Mouse (Mus musculus) stomach, embryonic 15.5 days (tissue): ENCODE measurements around the gene Tgfb2. TPM values are rescaled to one million over a fixed set of nuclear protein-coding genes. Genes with fewer than 3 reads are reported as not detected.

Experiments used
- ATAC-seq: fragments of 200-750 bp; cut with Nextera tagmentation; 2 replicates; pipeline ENCODE4 v1.8.0; 2017; ENCODE audit warnings: low read depth, moderate number of reproducible peaks, moderate TSS enrichment; ENCODE audit not compliant: insufficient read depth, low FRiP score
- H3K27ac ChIP-seq: fragments of 300-500 bp; sonication (generic); 2 replicates; pipeline ENCODE4 v1.5.1; 2015; ENCODE audit warnings: mild to moderate bottlenecking, inconsistent platforms
- H3K27me3 ChIP-seq: fragments of 300-500 bp; sonication (generic); replicated peaks from 2 replicates; pipeline ENCODE4 v1.6.1; 2015; ENCODE audit warnings: inconsistent platforms
- H3K36me3 ChIP-seq: fragments of 300-500 bp; sonication (generic); 2 replicates; pipeline ENCODE4 v1.6.1; 2015; ENCODE audit warnings: inconsistent platforms
- H3K4me1 ChIP-seq: fragments of 300-500 bp; sonication (generic); 2 replicates; pipeline ENCODE4 v1.6.1; 2015; ENCODE audit warnings: inconsistent platforms
- H3K4me2 ChIP-seq: fragments of 300-500 bp; sonication (generic); 2 replicates; pipeline ENCODE4 v1.6.1; 2015; ENCODE audit warnings: mild to moderate bottlenecking, inconsistent platforms
- H3K4me3 ChIP-seq: fragments of 300-500 bp; sonication (generic); replicated peaks from 2 replicates; pipeline ENCODE4 v1.5.1; 2015; ENCODE audit warnings: inconsistent platforms
- H3K9ac ChIP-seq: fragments of 300-500 bp; sonication (generic); 2 replicates; pipeline ENCODE4 v1.6.1; 2015; ENCODE audit warnings: inconsistent platforms
- H3K9me3 ChIP-seq: fragments of 300-500 bp; sonication (generic); 2 replicates; pipeline ENCODE4 v1.6.1; 2016; ENCODE audit warnings: inconsistent platforms
- WGBS: fragments of 180-500 bp; shearing (Covaris S2); methylation state at CpG from one replicate; pipeline ENCODE4 v1.1.7; 2015; 5-methylcytosine and 5-hydroxymethylcytosine counted together
- polyA plus RNA-seq: library from polyadenylated mRNA; unstranded; fragments of >200 nt; fragmentation: Nextera tagmentation; extraction: Ambion mirVana; gene quantifications from 2 replicates; pipeline ENCODE4 v1.2.1, GENCODE M21; 2015

The Tgfb2 gene
- polyA plus RNA-seq, 1 experiment from 2014 or later: 21.6 TPM

DNA sequence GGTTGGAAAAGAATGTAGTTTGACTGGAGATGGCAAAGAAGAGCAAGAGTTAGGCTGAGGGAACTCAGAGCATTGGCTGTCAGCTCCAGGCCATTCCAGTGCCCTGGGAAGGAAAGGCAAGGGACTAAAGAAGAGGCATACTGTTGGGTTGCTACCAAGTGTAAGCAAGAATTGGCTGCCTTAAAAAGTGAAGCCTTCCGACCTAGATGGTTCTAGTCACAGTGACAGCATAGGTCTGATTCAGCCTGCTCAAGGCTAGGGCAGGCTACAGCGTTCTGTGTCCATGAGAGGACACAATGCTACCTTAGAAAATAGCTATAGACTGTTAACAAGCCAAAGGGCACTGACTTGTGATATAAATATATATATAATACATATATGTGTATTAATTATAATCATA, 117.6 kb downstream of the Tgfb2 start:
- Histone ChIP-seq H3K4me3 (no peak overlapping the region), H3K4me2 (no peak overlapping the region), H3K27ac (no peak overlapping the region), H3K4me1 (no peaks in the 10 kb centered on the region), H3K36me3 (no peaks in the 10 kb centered on the region), H3K9me3 (no peaks in the 10 kb centered on the region), H3K9ac (no peak overlapping the region), H3K27me3 (no peaks in the 10 kb centered on the region)
- no peak for ATAC-seq
- 81% methylated on average over 2 of the region's 2 CpGs for WGBS

DNA sequence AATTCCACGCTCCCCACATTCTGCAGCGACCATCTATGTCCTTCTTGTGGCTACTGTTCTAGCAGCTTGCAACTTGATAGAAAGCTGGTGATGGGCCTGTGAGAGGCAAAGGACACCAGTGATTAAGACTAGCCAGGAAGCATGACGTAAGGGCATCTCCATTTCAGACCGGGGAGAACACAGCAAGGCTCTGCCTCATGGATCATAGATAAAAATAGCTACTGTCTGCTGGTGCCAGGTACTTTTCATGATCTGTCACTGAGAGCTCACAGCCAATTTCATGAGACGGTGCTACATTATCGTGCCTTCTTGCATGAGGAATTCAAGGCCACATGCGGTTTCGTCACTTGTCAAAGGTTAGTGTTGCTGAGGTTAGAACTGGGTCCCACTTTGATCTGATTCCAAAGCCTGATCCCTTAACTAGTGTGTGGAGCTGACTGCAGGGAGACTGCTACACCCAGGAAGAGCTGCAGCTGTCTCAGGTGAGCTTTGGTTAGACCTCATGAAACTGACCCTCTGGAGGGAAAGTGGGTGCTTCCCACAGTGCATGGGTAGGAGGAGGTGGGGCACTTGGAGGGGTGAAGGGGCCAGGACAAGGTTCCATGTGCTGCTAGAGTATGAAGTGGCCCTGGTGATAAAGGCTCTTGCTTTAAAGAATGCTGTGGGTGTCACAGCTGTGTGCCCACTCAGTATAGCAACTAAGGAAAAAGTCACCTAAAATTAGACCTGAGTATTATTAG, 118.6 kb downstream of the Tgfb2 start:
- Histone ChIP-seq H3K36me3 (no peaks in the 10 kb centered on the region), H3K27ac (no peak overlapping the region), H3K9ac (no peak overlapping the region), H3K4me2 (no peak overlapping the region), H3K9me3 (no peaks in the 10 kb centered on the region), H3K4me1 (peaks cover 1% of the 10 kb centered on the region; the same call in 1 of the 2 replicates), H3K4me3 (no peak overlapping the region), H3K27me3 (no peaks in the 10 kb centered on the region)
- 79% methylated on average over 8 of the region's 8 CpGs for WGBS
- no peak for ATAC-seq

DNA sequence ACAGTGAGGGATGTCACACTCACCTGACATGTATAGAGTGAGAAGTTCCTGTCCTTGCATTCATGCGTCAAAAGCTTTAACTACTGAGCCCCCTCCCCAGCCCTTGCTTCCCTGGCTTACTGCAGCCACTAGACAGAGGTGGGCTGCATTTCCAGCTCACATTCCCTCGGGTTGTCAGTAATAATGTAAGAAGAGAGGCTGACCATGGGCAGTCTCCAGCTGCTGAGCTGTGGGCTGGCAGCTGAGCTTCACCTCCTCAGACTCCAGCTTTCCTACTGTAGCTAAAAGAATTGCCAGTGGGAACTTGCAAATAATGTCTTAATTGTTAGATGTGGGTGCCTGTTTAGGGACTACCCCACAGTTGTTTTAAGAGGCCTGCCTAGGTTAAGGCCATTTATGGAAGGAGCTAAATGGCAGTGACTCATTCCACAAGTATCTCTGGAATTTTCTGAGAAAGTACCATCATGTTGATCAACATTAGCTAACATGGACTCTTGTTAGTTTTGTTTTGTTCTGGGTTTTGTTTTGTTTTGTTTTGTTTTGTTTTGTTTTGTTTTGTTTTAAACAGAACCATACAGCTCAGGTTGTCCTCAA, 120.1 kb downstream of the Tgfb2 start:
- Histone ChIP-seq H3K36me3 (no peaks in the 10 kb centered on the region), H3K9ac (no peak overlapping the region), H3K4me3 (no peak overlapping the region), H3K4me1 (peaks cover 3% of the 10 kb centered on the region; the same call in 1 of the 2 replicates), H3K9me3 (no peaks in the 10 kb centered on the region), H3K27ac (no peak overlapping the region), H3K27me3 (no peaks in the 10 kb centered on the region), H3K4me2 (no peak overlapping the region)
- no peak for ATAC-seq
- WGBS: 59% methylated on average over 2 of the region's 2 CpGs

DNA sequence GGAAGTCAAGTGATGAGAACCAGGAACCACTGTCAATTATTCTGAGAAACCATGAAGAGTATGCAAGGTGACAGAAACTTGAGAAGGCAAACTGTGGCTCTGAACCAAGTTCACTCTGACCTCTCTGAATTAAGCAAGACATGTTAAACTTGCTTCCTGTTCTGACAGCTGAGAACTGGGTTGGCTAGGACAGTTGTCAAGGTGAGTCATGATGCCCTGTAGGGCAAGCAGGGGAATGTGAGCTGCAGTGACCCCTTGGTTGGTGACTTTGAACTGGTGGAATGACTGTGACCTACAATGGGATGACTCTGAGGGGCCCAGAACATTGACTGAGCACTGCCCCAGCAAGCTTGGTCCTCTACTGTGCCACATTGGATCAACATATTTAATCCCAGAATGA, 121.9 kb downstream of the Tgfb2 start:
- no peak overlapping the region for H3K27ac ChIP-seq
- H3K4me2 ChIP-seq: no peak overlapping the region
- no peak for ATAC-seq
- no peaks in the 10 kb centered on the region for H3K27me3 ChIP-seq
- no peak overlapping the region for H3K4me3 ChIP-seq
- H3K9me3 ChIP-seq: no peaks in the 10 kb centered on the region
- no peaks in the 10 kb centered on the region for H3K36me3 ChIP-seq
- no peak overlapping the region for H3K9ac ChIP-seq
- H3K4me1 ChIP-seq: peaks cover 3% of the 10 kb centered on the region; the same call in 1 of the 2 replicates

DNA sequence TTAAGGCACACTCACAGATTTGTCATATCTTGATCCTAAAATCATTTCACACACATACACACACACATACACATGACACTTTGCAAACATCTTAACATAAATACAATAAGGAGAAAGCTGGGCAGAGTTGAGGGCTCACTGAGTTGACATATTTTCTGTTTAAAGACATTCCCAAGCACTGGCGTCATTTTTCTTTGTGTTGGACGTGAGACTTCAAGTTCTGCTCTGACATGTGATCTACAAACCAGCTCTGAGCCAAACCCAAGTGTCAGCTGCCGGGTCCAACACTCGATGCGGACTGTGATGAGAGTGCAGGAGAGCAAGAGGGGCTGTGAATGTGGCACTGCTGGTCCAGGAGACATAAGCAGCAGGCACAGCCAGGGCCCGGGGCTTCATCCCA, 123.7 kb downstream of the Tgfb2 start:
- WGBS: 61% methylated on average over 6 of the region's 6 CpGs
- H3K9me3 ChIP-seq: no peaks in the 10 kb centered on the region
- no peaks in the 10 kb centered on the region for H3K27me3 ChIP-seq
- no peaks in the 10 kb centered on the region for H3K36me3 ChIP-seq
- no peak overlapping the region for H3K4me3 ChIP-seq
- H3K4me1 ChIP-seq: peaks cover 3% of the 10 kb centered on the region; the same call in 1 of the 2 replicates
- no peak overlapping the region for H3K27ac ChIP-seq
- H3K9ac ChIP-seq: no peak overlapping the region
- ATAC-seq: no peak
- no peak overlapping the region for H3K4me2 ChIP-seq

DNA sequence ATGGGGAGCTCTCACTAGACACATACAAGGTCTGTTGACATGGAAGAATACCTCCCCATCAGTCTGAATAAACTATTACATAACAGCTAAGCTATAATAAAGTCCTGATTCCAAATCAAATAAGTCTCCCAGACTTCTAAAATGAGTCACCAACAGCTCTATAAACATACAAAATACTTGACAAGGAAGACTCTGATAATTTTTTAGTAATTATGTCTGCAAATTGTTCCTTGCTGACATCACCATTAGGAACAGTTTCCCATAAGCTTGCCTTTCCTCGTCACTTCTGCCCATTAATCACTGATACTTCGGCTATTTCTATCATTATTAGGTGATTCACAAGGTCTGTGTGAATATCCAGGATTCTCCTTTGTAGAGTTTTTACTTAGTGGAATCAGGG, 124.1 kb downstream of the Tgfb2 start:
- 56% methylated on average over 2 of the region's 2 CpGs for WGBS
- no peak overlapping the region for H3K27ac ChIP-seq
- no peak for ATAC-seq

DNA sequence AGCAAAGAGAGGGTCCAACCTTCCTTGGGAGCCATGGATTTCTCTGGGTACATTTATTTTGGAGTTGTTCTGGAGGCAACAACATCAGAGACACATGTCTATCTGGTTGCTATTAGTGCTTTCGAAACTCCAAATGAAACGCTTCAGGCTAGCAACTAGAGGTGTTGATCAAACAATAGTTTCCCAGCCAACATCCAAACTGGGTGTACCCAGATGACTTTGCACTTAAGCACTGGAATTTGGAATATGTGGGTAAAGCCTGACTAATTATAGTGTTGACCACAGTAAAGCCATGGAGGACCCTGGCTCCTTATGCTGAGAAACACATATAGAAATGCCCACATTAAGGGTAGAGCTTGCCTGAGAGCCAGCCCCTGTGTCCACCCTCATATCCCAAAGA, 124.7 kb downstream of the Tgfb2 start:
- H3K9ac ChIP-seq: no peak overlapping the region
- H3K4me1 ChIP-seq: peaks cover 3% of the 10 kb centered on the region; the same call in 1 of the 2 replicates
- H3K27ac ChIP-seq: no peak overlapping the region
- no peaks in the 10 kb centered on the region for H3K9me3 ChIP-seq
- H3K4me2 ChIP-seq: no peak overlapping the region
- H3K36me3 ChIP-seq: no peaks in the 10 kb centered on the region
- no peaks in the 10 kb centered on the region for H3K27me3 ChIP-seq
- no peak for ATAC-seq
- no peak overlapping the region for H3K4me3 ChIP-seq
- WGBS: 78% methylated on average over 2 of the region's 2 CpGs

More for the DNA sequence above, 124.1 kb downstream of the Tgfb2 start:
- Histone ChIP-seq H3K4me2 (no peak overlapping the region), H3K4me3 (no peak overlapping the region), H3K9ac (no peak overlapping the region), H3K36me3 (no peaks in the 10 kb centered on the region), H3K9me3 (no peaks in the 10 kb centered on the region), H3K27me3 (no peaks in the 10 kb centered on the region), H3K4me1 (peaks cover 3% of the 10 kb centered on the region; the same call in 1 of the 2 replicates)

DNA sequence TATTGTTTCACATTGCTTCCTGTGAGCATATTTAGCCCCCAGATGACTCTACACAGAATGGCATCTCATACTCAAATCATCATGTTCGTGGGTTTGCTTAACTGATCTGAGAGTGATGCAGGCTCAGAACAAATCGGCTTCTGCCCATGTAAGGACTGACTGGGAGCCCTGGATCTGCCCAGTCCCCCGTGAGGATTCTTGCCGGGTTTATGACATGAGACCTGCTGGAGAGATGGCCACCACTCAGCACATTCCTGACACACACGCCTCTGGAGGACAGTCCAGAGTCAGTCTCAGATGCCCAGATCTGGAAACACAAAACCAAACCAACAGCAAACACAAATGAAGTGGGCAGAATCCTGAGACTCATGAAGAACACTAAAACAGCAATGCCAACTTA, 128.5 kb downstream of the Tgfb2 start:
- Histone ChIP-seq H3K4me2 (no peak overlapping the region), H3K27me3 (no peaks in the 10 kb centered on the region), H3K27ac (no peak overlapping the region), H3K4me3 (no peak overlapping the region), H3K36me3 (no peaks in the 10 kb centered on the region), H3K4me1 (peaks cover 3% of the 10 kb centered on the region; the same call in 1 of the 2 replicates), H3K9me3 (no peaks in the 10 kb centered on the region), H3K9ac (no peak overlapping the region)
- WGBS: 77% methylated on average over 5 of the region's 5 CpGs
- ATAC-seq: no peak

DNA sequence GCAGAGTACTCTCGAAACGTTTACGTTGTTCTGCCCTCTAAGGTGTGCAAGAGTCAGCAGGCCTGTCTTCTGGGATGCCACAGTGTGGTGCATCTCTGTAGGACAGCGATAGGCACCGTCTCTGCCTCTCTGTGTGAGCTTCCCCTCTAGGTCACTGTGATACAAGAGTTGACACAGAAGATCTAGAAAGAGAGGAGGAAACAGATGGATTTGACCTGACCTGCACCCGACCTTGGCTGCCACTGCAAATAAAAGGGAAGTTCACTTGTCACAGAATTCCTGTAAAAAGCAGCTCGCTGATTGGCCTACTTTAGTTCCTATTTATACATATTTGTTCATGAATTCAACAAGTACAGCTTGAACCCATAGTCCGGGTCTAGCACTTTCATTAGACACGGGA, 130.2 kb downstream of the Tgfb2 start:
- H3K4me3 ChIP-seq: no peak overlapping the region
- WGBS: 58% methylated on average over 9 of the region's 9 CpGs
- H3K36me3 ChIP-seq: no peaks in the 10 kb centered on the region
- H3K4me2 ChIP-seq: no peak overlapping the region
- H3K9me3 ChIP-seq: no peaks in the 10 kb centered on the region
- no peak overlapping the region for H3K27ac ChIP-seq
- ATAC-seq: no peak
- no peak overlapping the region for H3K9ac ChIP-seq
- H3K27me3 ChIP-seq: no peaks in the 10 kb centered on the region
- H3K4me1 ChIP-seq: no peaks in the 10 kb centered on the region

DNA sequence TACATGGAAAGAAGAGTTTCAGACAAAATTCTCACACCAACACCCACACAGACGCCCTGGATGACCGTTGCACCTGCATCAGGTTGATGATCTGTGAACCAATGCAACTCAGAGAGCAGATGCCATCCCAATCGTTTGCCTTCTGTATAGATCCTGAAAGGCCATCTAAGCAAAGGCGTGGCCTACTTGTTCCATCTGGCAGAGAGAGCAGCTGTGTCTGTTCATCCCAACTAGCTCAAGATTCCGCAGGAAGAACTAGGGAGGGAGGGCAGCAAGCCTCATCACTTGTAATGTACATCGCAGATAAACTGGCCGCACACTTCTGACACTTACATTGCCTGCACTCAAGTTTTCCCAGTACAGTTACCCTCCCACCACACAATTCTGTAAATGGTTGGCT, 130.7 kb downstream of the Tgfb2 start:
- no peak for ATAC-seq

More for the DNA sequence above, 130.7 kb downstream of the Tgfb2 start:
- Histone ChIP-seq H3K27ac (no peak overlapping the region), H3K9ac (no peak overlapping the region), H3K36me3 (no peaks in the 10 kb centered on the region), H3K27me3 (no peaks in the 10 kb centered on the region), H3K4me2 (no peak overlapping the region), H3K4me1 (no peaks in the 10 kb centered on the region), H3K4me3 (no peak overlapping the region), H3K9me3 (no peaks in the 10 kb centered on the region)
- WGBS: 61% methylated on average over 7 of the region's 7 CpGs
